Mouse (Mus musculus): ENCODE measurements around the gene Eif3k.
A peak's percentile ranks its signal among the peaks of the same experiment; 100 is the strongest.

The Eif3k gene

GRCm38 (mm10) chr7:28981651-28982273, at the start of gene Eif3k, which contains the start of gene Map4k1:
TSS of gene Eif3k (minus strand) at chr7:28981864.
TSS of gene Map4k1 (plus strand) at chr7:28982050.
- peak; percentile 97 for DNase-seq (ENCODE audit: low spot score in 2 of 2)

- no peak for DNase-seq (ENCODE audit: low spot score in 2 of 2)
Measured at GRCm38 (mm10) chr7:29029690-29030656, 48.3 kb upstream of the Eif3k start.

GRCm38 (mm10) chr7:29028761-29029160, 47.1 kb upstream of the Eif3k start:
- no peak for DNase-seq (ENCODE audit: low spot score in 2 of 2)

- DNase-seq (ENCODE audit: low spot score in 2 of 2) = no peak
Measured at GRCm38 (mm10) chr7:29026811-29027210, 45.1 kb upstream of the Eif3k start.

GRCm38 (mm10) chr7:29026195-29026594, 44.5 kb upstream of the Eif3k start:
- no peak for DNase-seq (ENCODE audit: low spot score in 2 of 2)

GRCm38 (mm10) chr7:29025566-29025965, 43.9 kb upstream of the Eif3k start:
- no peak for DNase-seq (ENCODE audit: low spot score in 2 of 2)

GRCm38 (mm10) chr7:29023514-29023913, 41.9 kb upstream of the Eif3k start:
- DNase-seq (ENCODE audit: low spot score in 2 of 2) = no peak

- no peak for DNase-seq (ENCODE audit: low spot score in 2 of 2)
Measured at GRCm38 (mm10) chr7:29022479-29022878, 40.8 kb upstream of the Eif3k start.

GRCm38 (mm10) chr7:29019447-29020220, 38.0 kb upstream of the Eif3k start:
- no peak for DNase-seq (ENCODE audit: low spot score in 2 of 2)

- DNase-seq (ENCODE audit: low spot score in 2 of 2) = no peak
Measured at GRCm38 (mm10) chr7:29017222-29017621, 35.6 kb upstream of the Eif3k start.

- DNase-seq (ENCODE audit: low spot score in 2 of 2) = no peak
Measured at GRCm38 (mm10) chr7:29016440-29016839, 34.8 kb upstream of the Eif3k start.

- DNase-seq (ENCODE audit: low spot score in 2 of 2) = no peak
Measured at GRCm38 (mm10) chr7:29014984-29015383, 33.3 kb upstream of the Eif3k start.

GRCm38 (mm10) chr7:29008714-29009113, 27.1 kb upstream of the Eif3k start:
- no peak for DNase-seq (ENCODE audit: low spot score in 2 of 2)

GRCm38 (mm10) chr7:29008171-29008570, 26.5 kb upstream of the Eif3k start:
- DNase-seq (ENCODE audit: low spot score in 2 of 2) = no peak

- DNase-seq (ENCODE audit: low spot score in 2 of 2) = no peak
Measured at GRCm38 (mm10) chr7:29007224-29008101, 25.8 kb upstream of the Eif3k start.

GRCm38 (mm10) chr7:29000651-29001605, 19.3 kb upstream of the Eif3k start:
- DNase-seq (ENCODE audit: low spot score in 2 of 2) = peak in 1 of 2 experiments; percentile 20

- DNase-seq (ENCODE audit: low spot score in 2 of 2) = no peak
Measured at GRCm38 (mm10) chr7:28993402-28993801, 11.7 kb upstream of the Eif3k start.

- DNase-seq (ENCODE audit: low spot score in 2 of 2) = no peak
Measured at GRCm38 (mm10) chr7:28992997-28993396, 11.3 kb upstream of the Eif3k start.

GRCm38 (mm10) chr7:28991616-28992015, 10.0 kb upstream of the Eif3k start:
- no peak for DNase-seq (ENCODE audit: low spot score in 2 of 2)

GRCm38 (mm10) chr7:28990766-28991273, 9.2 kb upstream of the Eif3k start:
- DNase-seq (ENCODE audit: low spot score in 2 of 2) = no peak

All from frontal cortex, postnatal 10 days (tissue).